Mouse (Mus musculus) limb, embryonic 15.5 days (tissue): ENCODE data around the gene Olfr64. TPM values are rescaled to one million over a fixed set of nuclear protein-coding genes. Genes with fewer than 3 reads are reported as not detected.

Experiments used
- ATAC-seq: fragments of 200-750 bp; cut with Nextera tagmentation; 2 replicates; pipeline ENCODE4 v1.8.0; 2017; ENCODE audit warnings: low read depth, moderate TSS enrichment; ENCODE audit not compliant: insufficient number of reproducible peaks, low FRiP score, low TSS enrichment
- H3K27ac ChIP-seq: fragments of 300-500 bp; sonication (generic); 2 replicates; pipeline ENCODE4 v1.5.1; 2015; ENCODE audit warnings: moderate library complexity, mild to moderate bottlenecking, inconsistent platforms
- H3K27me3 ChIP-seq: fragments of 300-500 bp; sonication (generic); 2 replicates; pipeline ENCODE4 v1.6.1; 2015; ENCODE audit warnings: inconsistent platforms
- H3K36me3 ChIP-seq: fragments of 300-500 bp; sonication (generic); 2 replicates; pipeline ENCODE4 v1.6.1; 2015; ENCODE audit warnings: inconsistent platforms
- H3K4me1 ChIP-seq: fragments of 300-500 bp; sonication (generic); 2 replicates; pipeline ENCODE4 v1.6.1; 2015; ENCODE audit warnings: inconsistent platforms
- H3K4me2 ChIP-seq: fragments of 300-500 bp; sonication (generic); 2 replicates; pipeline ENCODE4 v1.6.1; 2015; ENCODE audit warnings: mild to moderate bottlenecking, inconsistent platforms
- H3K4me3 ChIP-seq: fragments of 300-500 bp; sonication (generic); 2 replicates; pipeline ENCODE4 v1.5.1; 2015; ENCODE audit warnings: mild to moderate bottlenecking, inconsistent platforms
- H3K9ac ChIP-seq: fragments of 300-500 bp; sonication (generic); 2 replicates; pipeline ENCODE4 v1.6.1; 2015; ENCODE audit warnings: inconsistent platforms
- H3K9me3 ChIP-seq: fragments of 300-500 bp; sonication (generic); 2 replicates; pipeline ENCODE4 v1.6.1; 2016; ENCODE audit warnings: inconsistent platforms
- WGBS: fragments of 180-500 bp; shearing (Covaris S2); methylation state at CpG from one replicate; pipeline ENCODE4 v1.1.7; 2015; 5-methylcytosine and 5-hydroxymethylcytosine counted together
- polyA plus RNA-seq: library from polyadenylated mRNA; unstranded; fragments of >200 nt; fragmentation: Nextera tagmentation; extraction: Ambion mirVana; gene quantifications from 2 replicates; pipeline ENCODE4 v1.2.1, GENCODE M21; 2015

Gene Olfr64
- polyA plus RNA-seq, 1 experiment from 2014 or later, result not detected

DNA sequence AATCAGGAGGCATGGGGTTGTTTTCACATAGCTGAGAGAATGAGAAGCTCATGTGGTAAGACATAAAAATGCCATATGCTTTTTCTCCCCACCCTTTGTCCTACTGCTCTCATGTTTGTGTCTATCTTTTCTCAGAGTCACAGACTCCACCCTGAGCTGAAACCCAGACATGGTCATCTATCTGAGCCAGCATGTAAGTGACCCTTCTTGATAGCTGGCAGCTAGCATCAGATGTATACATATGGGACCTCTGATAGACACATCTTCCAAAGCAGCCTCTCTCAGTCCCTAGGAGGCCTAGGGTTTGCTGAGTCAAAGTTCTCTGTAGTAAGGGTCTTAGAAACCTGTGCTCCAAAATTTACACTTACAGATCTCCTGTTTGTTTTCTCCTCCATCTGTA lies 28.6 kb downstream of the Olfr64 start:
- ATAC-seq, result no peak
- no peaks in the 10 kb centered on the region for H3K4me1 ChIP-seq

DNA sequence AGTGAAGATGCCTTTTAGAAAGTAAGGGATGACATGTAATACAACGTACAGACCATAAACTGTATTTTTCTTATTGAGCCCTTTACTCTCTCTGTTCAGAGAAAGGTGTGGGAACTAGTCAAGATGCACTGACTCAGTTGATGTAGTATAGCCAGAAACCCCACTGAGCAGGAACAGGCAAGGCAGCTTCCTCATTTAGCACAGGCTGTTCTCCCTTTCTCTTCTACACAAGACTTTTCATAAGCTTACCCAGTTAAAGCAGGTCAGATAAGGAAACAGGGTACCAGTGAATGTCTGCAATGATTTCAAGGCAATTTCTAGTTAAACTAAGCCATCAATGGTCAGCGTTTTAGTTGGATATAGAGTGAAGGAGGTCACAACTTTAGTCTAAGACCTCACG lies 32.8 kb downstream of the Olfr64 start:
- H3K9ac ChIP-seq, result no peak overlapping the region
- WGBS, result 70% methylated on average over 3 of the region's 3 CpGs
- no peak overlapping the region for H3K27ac ChIP-seq
- H3K36me3 ChIP-seq, result no peaks in the 10 kb centered on the region
- no peaks in the 10 kb centered on the region for H3K27me3 ChIP-seq
- no peaks in the 10 kb centered on the region for H3K9me3 ChIP-seq
- H3K4me1 ChIP-seq, result no peaks in the 10 kb centered on the region
- ATAC-seq, result no peak
- no peak overlapping the region for H3K4me3 ChIP-seq
- no peak overlapping the region for H3K4me2 ChIP-seq

More for the DNA sequence above, 28.6 kb downstream of the Olfr64 start:
- no peak overlapping the region for H3K27ac ChIP-seq
- H3K4me3 ChIP-seq, result no peak overlapping the region
- H3K9ac ChIP-seq, result no peak overlapping the region
- H3K27me3 ChIP-seq, result no peaks in the 10 kb centered on the region
- H3K36me3 ChIP-seq, result no peaks in the 10 kb centered on the region
- H3K4me2 ChIP-seq, result no peak overlapping the region
- no peaks in the 10 kb centered on the region for H3K9me3 ChIP-seq

DNA sequence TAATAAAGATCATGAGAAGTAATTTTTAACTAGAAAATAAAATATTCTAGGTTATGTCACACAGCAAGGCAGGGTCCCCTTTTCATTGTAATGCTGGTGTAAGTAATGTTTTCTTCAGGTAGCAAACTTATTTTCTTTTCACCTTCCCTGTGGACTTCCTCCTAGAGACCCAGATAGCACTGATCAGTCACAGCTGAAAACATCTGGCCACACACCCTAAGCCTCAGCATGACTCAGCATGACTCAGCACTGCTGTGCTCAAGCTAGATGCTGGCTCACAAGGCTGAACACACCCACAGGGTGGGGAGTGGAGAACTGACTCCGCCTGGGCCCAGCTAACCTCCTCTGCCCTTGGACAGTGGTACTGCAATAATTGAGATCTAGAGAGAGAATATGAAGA lies 33.4 kb downstream of the Olfr64 start:
- H3K4me3 ChIP-seq, result no peak overlapping the region
- no peaks in the 10 kb centered on the region for H3K9me3 ChIP-seq
- H3K27ac ChIP-seq, result no peak overlapping the region
- H3K27me3 ChIP-seq, result no peaks in the 10 kb centered on the region
- no peak for ATAC-seq
- H3K4me1 ChIP-seq, result no peaks in the 10 kb centered on the region
- H3K9ac ChIP-seq, result no peak overlapping the region
- no peaks in the 10 kb centered on the region for H3K36me3 ChIP-seq
- WGBS, result 47% methylated on average over 1 of the region's 1 CpGs
- H3K4me2 ChIP-seq, result no peak overlapping the region

DNA sequence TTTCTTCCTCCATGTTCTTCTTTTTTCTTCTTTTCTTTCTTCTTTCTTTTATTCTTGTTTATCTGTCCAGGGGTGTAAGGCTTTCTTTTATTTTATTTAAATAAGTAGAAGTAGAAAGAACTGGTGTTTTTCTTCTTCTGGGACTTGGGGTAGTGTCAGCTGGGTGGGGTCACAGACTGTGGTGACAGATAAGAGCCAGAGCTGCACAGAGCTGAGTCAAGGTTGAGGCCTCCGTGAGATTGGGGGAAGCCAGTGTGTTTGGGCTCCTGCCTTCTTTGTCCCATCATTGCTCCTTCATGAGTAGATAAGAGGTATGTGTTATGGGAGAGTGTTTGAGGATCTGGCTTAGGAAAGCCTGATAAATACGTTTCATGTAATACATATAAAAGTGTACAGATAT lies 35.2 kb downstream of the Olfr64 start:
- H3K9me3 ChIP-seq, result no peaks in the 10 kb centered on the region
- H3K4me3 ChIP-seq, result no peak overlapping the region
- H3K27me3 ChIP-seq, result no peaks in the 10 kb centered on the region
- H3K36me3 ChIP-seq, result no peaks in the 10 kb centered on the region
- no peak overlapping the region for H3K9ac ChIP-seq
- WGBS, result 58% methylated on average over 2 of the region's 2 CpGs
- H3K27ac ChIP-seq, result no peak overlapping the region
- no peaks in the 10 kb centered on the region for H3K4me1 ChIP-seq
- H3K4me2 ChIP-seq, result no peak overlapping the region
- ATAC-seq, result no peak

DNA sequence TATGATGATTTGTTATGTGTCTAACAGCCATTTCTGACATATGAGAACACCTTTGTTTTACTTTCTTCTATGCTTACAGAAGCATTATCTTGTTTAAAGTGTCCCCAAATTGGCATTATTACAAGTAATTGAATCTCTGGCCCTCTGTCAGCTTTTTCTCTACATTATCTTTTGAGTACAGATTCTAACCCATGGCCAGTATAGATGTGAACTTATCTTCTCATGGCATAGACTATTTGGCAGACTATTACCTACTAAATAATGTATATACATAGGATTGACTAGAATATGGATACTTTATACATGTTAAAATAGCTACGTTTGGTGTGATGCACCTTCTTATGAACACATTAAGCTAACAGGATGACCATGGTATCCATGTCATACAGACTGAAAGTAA lies 39.6 kb downstream of the Olfr64 start:
- Histone ChIP-seq H3K9ac (no peak overlapping the region), H3K4me3 (no peak overlapping the region), H3K4me1 (no peaks in the 10 kb centered on the region), H3K36me3 (no peaks in the 10 kb centered on the region), H3K4me2 (no peak overlapping the region), H3K27ac (no peak overlapping the region), H3K9me3 (no peaks in the 10 kb centered on the region), H3K27me3 (no peaks in the 10 kb centered on the region)
- no peak for ATAC-seq
- 72% methylated on average over 1 of the region's 1 CpGs for WGBS

DNA sequence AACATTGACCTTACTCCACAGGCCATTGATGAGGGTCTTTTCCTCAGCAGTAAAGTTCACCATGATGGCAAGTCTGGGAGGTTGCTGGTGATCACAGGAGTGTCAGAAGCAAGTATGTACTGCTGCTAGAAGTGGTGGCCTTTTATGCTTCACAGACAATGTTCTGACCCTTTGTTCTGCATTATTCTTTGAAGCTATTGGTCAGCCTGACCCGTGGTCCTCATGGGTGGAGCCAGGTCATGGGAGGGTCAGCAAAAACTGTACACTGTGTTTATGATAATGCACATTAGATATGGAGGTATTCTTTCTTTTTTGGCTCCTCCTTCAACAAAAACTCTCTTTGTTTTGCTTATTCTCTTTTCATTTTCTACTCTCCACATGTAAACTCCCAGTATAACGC lies 41.2 kb downstream of the Olfr64 start, which contains the start of gene Hbb-y:
Gene Hbb-y (minus strand): TSS at position 127 of the 400 bp plus-strand sequence.
- H3K4me2 ChIP-seq, result no peak within 1 kb of the TSS
- WGBS, result 64% methylated on average over 2 of the region's 2 CpGs
- H3K27ac ChIP-seq, result no peak within 1 kb of the TSS

DNA sequence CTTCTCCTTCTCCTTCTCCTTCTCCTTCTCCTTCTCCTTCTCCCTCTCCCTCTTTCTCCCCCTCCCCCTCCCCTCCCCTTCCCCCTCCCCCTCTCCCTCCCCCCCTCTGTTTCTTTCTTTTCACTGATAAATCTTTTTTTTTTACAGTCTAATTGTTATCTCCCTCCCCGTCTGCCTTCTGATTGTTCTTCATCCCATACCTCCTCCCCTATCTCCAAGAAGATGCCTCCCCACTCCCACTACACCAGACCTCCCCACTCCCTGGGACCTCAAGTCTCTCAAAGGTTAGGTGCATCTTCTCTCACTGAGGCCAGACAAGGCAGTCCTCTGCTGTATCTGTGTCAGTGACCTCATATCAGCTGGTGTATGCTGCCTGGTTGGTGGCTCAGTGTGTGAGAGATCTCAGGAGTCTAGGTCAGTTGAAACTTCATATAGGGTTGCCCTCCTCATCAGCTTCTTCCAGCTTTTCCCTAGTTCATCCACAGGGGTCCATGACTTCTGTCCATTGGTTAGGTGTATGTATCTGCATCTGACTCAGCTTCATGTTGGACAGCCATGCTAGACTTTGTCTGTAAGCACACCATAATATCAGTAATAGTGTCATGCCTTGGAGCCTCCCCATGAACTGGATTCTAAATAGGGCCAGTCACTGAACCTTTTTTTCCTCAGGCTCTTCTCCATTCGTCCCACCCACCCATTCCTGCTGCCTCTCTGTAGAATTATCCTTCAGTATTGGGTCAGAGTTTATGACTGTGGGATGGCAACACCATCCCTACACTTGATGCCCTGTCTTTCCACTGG lies 49.6 kb downstream of the Olfr64 start:
- H3K4me1 ChIP-seq, result no peaks in the 10 kb centered on the region
- no peaks in the 10 kb centered on the region for H3K27me3 ChIP-seq
- H3K4me2 ChIP-seq, result no peak overlapping the region
- H3K4me3 ChIP-seq, result no peak overlapping the region
- H3K27ac ChIP-seq, result no peak overlapping the region
- no peaks in the 10 kb centered on the region for H3K9me3 ChIP-seq
- H3K36me3 ChIP-seq, result no peaks in the 10 kb centered on the region
- no peak for ATAC-seq
- WGBS, result 56% methylated on average over 2 of the region's 2 CpGs
- no peak overlapping the region for H3K9ac ChIP-seq

More for the DNA sequence above, 41.2 kb downstream of the Olfr64 start, which contains the start of gene Hbb-y:
- Histone ChIP-seq H3K9ac (no peak within 1 kb of the TSS), H3K9me3 (no peaks in the 10 kb centered on the region), H3K4me1 (no peaks in the 10 kb centered on the region), H3K4me3 (no peak within 1 kb of the TSS), H3K27me3 (no peaks in the 10 kb centered on the region), H3K36me3 (no peaks in the 10 kb centered on the region)
- ATAC-seq, result no peak

DNA sequence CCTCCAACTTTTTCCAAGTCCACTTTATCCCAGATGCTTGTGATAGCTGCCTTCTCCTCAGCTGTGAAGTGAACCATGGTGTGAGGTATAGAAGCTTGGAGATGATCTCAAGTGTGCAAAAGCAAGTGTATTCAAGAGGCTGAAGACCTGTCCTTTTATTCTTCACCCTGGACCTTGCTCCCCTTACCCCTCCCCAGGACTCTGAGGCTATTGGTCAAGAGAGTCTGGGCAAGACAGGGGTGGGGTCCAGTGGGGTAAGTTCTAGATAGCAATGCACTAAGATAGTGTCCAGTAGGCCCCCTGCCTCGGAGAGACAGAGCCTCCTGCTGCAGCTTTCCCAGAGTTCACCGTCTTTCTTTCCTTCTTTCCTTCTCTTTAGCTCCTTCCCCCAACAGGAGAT lies 51.3 kb downstream of the Olfr64 start, which contains the start of gene Hbb-bh1:
Gene Hbb-bh1 (minus strand): TSS at position 131 of the 400 bp plus-strand sequence.
- no peaks in the 10 kb centered on the region for H3K4me1 ChIP-seq
- H3K4me2 ChIP-seq, result no peak within 1 kb of the TSS
- H3K4me3 ChIP-seq, result no peak within 1 kb of the TSS
- H3K36me3 ChIP-seq, result no peaks in the 10 kb centered on the region
- 88% methylated on average over 2 of the region's 2 CpGs for WGBS
- no peaks in the 10 kb centered on the region for H3K27me3 ChIP-seq
- no peaks in the 10 kb centered on the region for H3K9me3 ChIP-seq
- no peak for ATAC-seq
- H3K9ac ChIP-seq, result no peak within 1 kb of the TSS
- H3K27ac ChIP-seq, result no peak within 1 kb of the TSS

DNA sequence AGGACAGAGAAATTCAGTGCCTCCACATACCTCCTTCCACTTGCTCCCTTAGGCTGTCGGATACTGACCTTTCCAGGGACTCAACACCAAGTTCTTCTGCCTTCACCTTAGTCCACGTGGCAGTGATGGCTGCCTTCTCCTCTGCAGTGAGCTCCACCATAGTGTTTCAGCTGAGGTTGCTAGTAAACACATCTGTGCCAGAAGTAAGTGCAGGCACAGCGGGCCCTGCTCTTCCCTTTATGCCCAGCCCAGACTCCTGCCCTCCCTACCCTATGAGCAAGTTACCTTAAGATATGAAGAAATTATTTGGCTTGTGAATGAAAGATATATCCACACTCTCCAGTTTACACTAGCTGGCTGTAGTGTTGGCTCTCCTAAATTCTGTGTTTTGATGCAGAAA lies 54.0 kb downstream of the Olfr64 start, which contains the start of gene Hbb-bh2:
Gene Hbb-bh2 (minus strand): TSS at position 253 of the 400 bp plus-strand sequence.
- Histone ChIP-seq H3K9ac (no peak within 1 kb of the TSS), H3K4me3 (no peak within 1 kb of the TSS), H3K4me1 (no peaks in the 10 kb centered on the region), H3K36me3 (no peaks in the 10 kb centered on the region), H3K27ac (no peak within 1 kb of the TSS), H3K9me3 (no peaks in the 10 kb centered on the region), H3K4me2 (no peak within 1 kb of the TSS), H3K27me3 (no peaks in the 10 kb centered on the region)
- WGBS, result 69% methylated on average over 3 of the region's 3 CpGs
- ATAC-seq, result no peak

Other genes starting within 250 kb of the Olfr64 start
- not detected in 2 replicates for gene Olfr623, start 230.8 kb downstream of the Olfr64 start, polyA plus RNA-seq
- 0.02 and 0.03 TPM in 2 replicates for gene Olfr624, start 223.3 kb downstream of the Olfr64 start, polyA plus RNA-seq
- gene Olfr625-ps1, start 211.8 kb downstream of the Olfr64 start, polyA plus RNA-seq, result not detected in 2 replicates
- gene Olfr243, start 179.8 kb downstream of the Olfr64 start, polyA plus RNA-seq, result not detected in 2 replicates
- not detected in 2 replicates for gene Olfr628, start 164.1 kb downstream of the Olfr64 start, polyA plus RNA-seq
- not detected in 2 replicates for gene Olfr629, start 149.5 kb downstream of the Olfr64 start, polyA plus RNA-seq
- gene Olfr630, start 137.2 kb downstream of the Olfr64 start, polyA plus RNA-seq, result not detected in 2 replicates
- gene Olfr69, start 122.9 kb downstream of the Olfr64 start, polyA plus RNA-seq, result not detected in 2 replicates
- not detected in 2 replicates for gene Olfr68, start 114.8 kb downstream of the Olfr64 start, polyA plus RNA-seq
- gene Olfr67, start 102.7 kb downstream of the Olfr64 start, polyA plus RNA-seq, result not detected in 2 replicates
- 3,412 and 3,951 TPM in 2 replicates for gene Hbb-bt, start 80.5 kb downstream of the Olfr64 start, polyA plus RNA-seq
- gene Hbb-bs, start 66.4 kb downstream of the Olfr64 start, polyA plus RNA-seq, result 10,346 and 10,923 TPM in 2 replicates
- not detected in 2 replicates for gene Hbb-bh2, start 54.0 kb downstream of the Olfr64 start, polyA plus RNA-seq
- gene Hbb-bh1, start 51.3 kb downstream of the Olfr64 start, polyA plus RNA-seq, result 3.2 and 5.3 TPM in 2 replicates
- 236 and 533 TPM in 2 replicates for gene Hbb-y, start 41.3 kb downstream of the Olfr64 start, polyA plus RNA-seq
- not detected in 2 replicates for gene Olfr66, start 8.2 kb downstream of the Olfr64 start, polyA plus RNA-seq
- not detected in 2 replicates for gene Olfr65, start 9.0 kb upstream of the Olfr64 start, polyA plus RNA-seq
- gene Olfr631, start 34.3 kb upstream of the Olfr64 start, polyA plus RNA-seq, result not detected in 2 replicates
- gene Olfr632, start 39.9 kb upstream of the Olfr64 start, polyA plus RNA-seq, result not detected in 2 replicates
- gene Olfr633, start 50.0 kb upstream of the Olfr64 start, polyA plus RNA-seq, result not detected in 2 replicates
- gene Olfr635, start 76.7 kb upstream of the Olfr64 start, polyA plus RNA-seq, result not detected in 2 replicates
- not detected in 2 replicates for gene Olfr638, start 104.3 kb upstream of the Olfr64 start, polyA plus RNA-seq
- not detected in 2 replicates for gene Olfr639, start 122.8 kb upstream of the Olfr64 start, polyA plus RNA-seq
- not detected in 2 replicates for gene Olfr640, start 131.1 kb upstream of the Olfr64 start, polyA plus RNA-seq
- not detected in 2 replicates for gene Olfr641, start 141.0 kb upstream of the Olfr64 start, polyA plus RNA-seq
- gene Olfr642, start 158.2 kb upstream of the Olfr64 start, polyA plus RNA-seq, result not detected in 2 replicates
- not detected in 2 replicates for gene 4930516K23Rik, start 167.0 kb upstream of the Olfr64 start, polyA plus RNA-seq
- gene Olfr644, start 177.4 kb upstream of the Olfr64 start, polyA plus RNA-seq, result not detected in 2 replicates
- not detected in 2 replicates for gene Olfr645, start 191.0 kb upstream of the Olfr64 start, polyA plus RNA-seq
- gene Olfr646, start 210.4 kb upstream of the Olfr64 start, polyA plus RNA-seq, result not detected in 2 replicates
- not detected in 2 replicates for gene Ubqln5, start 235.3 kb upstream of the Olfr64 start, polyA plus RNA-seq
- not detected in 2 replicates for gene Olfr643, start 242.9 kb upstream of the Olfr64 start, polyA plus RNA-seq
- not detected in 2 replicates for gene Ubqln3, start 248.8 kb upstream of the Olfr64 start, polyA plus RNA-seq